Mouse (Mus musculus): ENCODE data around the gene Faah. TPM values are rescaled to one million over a fixed set of nuclear protein-coding genes. Genes with fewer than 3 reads are reported as not detected.

Gene Faah
- total RNA-seq, 2 experiments from 2014 or later: 0.17 to 0.28 TPM

- DNase-seq: no peak
These were observed 7.5 kb downstream of the Faah start for GRCm38 (mm10) chr4:116010186-116010585.

GRCm38 (mm10) chr4:116001206-116001605 lies 16.5 kb downstream of the Faah start:
- intact Hi-C loops (cut with DNase I): no loop called here
- no peak for DNase-seq

More at GRCm38 (mm10) chr4:116010186-116010585, 7.5 kb downstream of the Faah start:
- intact Hi-C loops (cut with DNase I): no loop called here

- intact Hi-C loops (cut with DNase I): no loop called here
- DNase-seq: no peak
These were observed 17.1 kb downstream of the Faah start for GRCm38 (mm10) chr4:116000671-116001070.

- intact Hi-C loops (cut with DNase I): no loop called here
These were observed 21.0 kb downstream of the Faah start for GRCm38 (mm10) chr4:115996729-115997128.

GRCm38 (mm10) chr4:115995376-115995730 lies 22.4 kb downstream of the Faah start:
- no peak for DNase-seq
- intact Hi-C loops (cut with DNase I): no loop called here

More at GRCm38 (mm10) chr4:115996729-115997128, 21.0 kb downstream of the Faah start:
- DNase-seq: no peak

- no peak for DNase-seq
- intact Hi-C loops (cut with DNase I): no loop called here
These were observed 22.9 kb downstream of the Faah start for GRCm38 (mm10) chr4:115994662-115995375.

GRCm38 (mm10) chr4:115989382-115989781 lies 28.3 kb downstream of the Faah start:
- DNase-seq: no peak
- intact Hi-C loops (cut with DNase I): no loop called here

GRCm38 (mm10) chr4:115987858-115988530 lies 29.7 kb downstream of the Faah start:
- DNase-seq: no peak
- intact Hi-C loops (cut with DNase I): no loop called here

- DNase-seq: no peak
- intact Hi-C loops (cut with DNase I): no loop called here
These were observed 30.3 kb downstream of the Faah start for GRCm38 (mm10) chr4:115987436-115987835.

- DNase-seq: no peak
- intact Hi-C loops (cut with DNase I): no loop called here
These were observed 32.8 kb downstream of the Faah start for GRCm38 (mm10) chr4:115984967-115985366.

GRCm38 (mm10) chr4:115984111-115984510 lies 33.6 kb downstream of the Faah start:
- intact Hi-C loops (cut with DNase I): no loop called here

GRCm38 (mm10) chr4:115980676-115981075 lies 37.0 kb downstream of the Faah start:
- intact Hi-C loops (cut with DNase I): no loop called here
- DNase-seq: peak in 1 of 2 experiments; percentile 34

More at GRCm38 (mm10) chr4:115984111-115984510, 33.6 kb downstream of the Faah start:
- DNase-seq: peak; percentile 70 to 73

GRCm38 (mm10) chr4:115979437-115979836 lies 38.3 kb downstream of the Faah start:
- no peak for DNase-seq
- intact Hi-C loops (cut with DNase I): no loop called here

GRCm38 (mm10) chr4:115978911-115979310 lies 38.8 kb downstream of the Faah start:
- intact Hi-C loops (cut with DNase I): no loop called here
- DNase-seq: no peak

- DNase-seq: no peak
- intact Hi-C loops (cut with DNase I): no loop called here
These were observed 45.2 kb downstream of the Faah start for GRCm38 (mm10) chr4:115972543-115972942.

GRCm38 (mm10) chr4:115964446-115964845 lies 53.3 kb downstream of the Faah start:
- no peak for DNase-seq
- intact Hi-C loops (cut with DNase I): no loop called here

- intact Hi-C loops (cut with DNase I): no loop called here
- DNase-seq: no peak
These were observed 54.0 kb downstream of the Faah start for GRCm38 (mm10) chr4:115963751-115964150.

GRCm38 (mm10) chr4:115962671-115963412 lies 54.9 kb downstream of the Faah start:
- DNase-seq: no peak

GRCm38 (mm10) chr4:115961991-115962390 lies 55.7 kb downstream of the Faah start:
- intact Hi-C loops (cut with DNase I): no loop called here
- DNase-seq: no peak

More at GRCm38 (mm10) chr4:115962671-115963412, 54.9 kb downstream of the Faah start:
- intact Hi-C loops (cut with DNase I): no loop called here

- no peak for DNase-seq
- intact Hi-C loops (cut with DNase I): no loop called here
These were observed 58.2 kb downstream of the Faah start for GRCm38 (mm10) chr4:115959546-115959945.

- intact Hi-C loops (cut with DNase I): no loop called here
- DNase-seq: no peak
These were observed 62.3 kb downstream of the Faah start for GRCm38 (mm10) chr4:115955494-115955775.
